Mouse (Mus musculus) heart, adult 2 months (tissue): ENCODE measurements around the gene Erg.

ENCODE experiments used
- CTCF ChIP-seq: fragments of 200-600 bp; IDR thresholded peaks from 2 replicates; pipeline ENCODE4 v1.8.1; 2022; ENCODE audit warnings: antibody characterized with exemption, mild to moderate bottlenecking, moderate library complexity
- EP300 ChIP-seq: fragments of 200-500 bp; IDR thresholded peaks from 2 replicates; pipeline ENCODE4 v1.6.1; 2011; ENCODE audit warnings: low read depth, low read length, control low read depth; ENCODE audit not compliant: insufficient read depth

- TF ChIP-seq CTCF (peak; percentile 85), EP300 (peak; percentile 75; the same call in 1 of the 2 replicates)
Measured at GRCm38 (mm10) chr16:95345882-95346281, 240.5 kb downstream of the Erg start.
